Mouse (Mus musculus): ENCODE data around the gene Klrb1a. TPM values are rescaled to one million over a fixed set of nuclear protein-coding genes. Genes with fewer than 3 reads are reported as not detected.

Klrb1a gene
- polyA plus RNA-seq, 1 experiment from 2014 or later, result not detected

DNA sequence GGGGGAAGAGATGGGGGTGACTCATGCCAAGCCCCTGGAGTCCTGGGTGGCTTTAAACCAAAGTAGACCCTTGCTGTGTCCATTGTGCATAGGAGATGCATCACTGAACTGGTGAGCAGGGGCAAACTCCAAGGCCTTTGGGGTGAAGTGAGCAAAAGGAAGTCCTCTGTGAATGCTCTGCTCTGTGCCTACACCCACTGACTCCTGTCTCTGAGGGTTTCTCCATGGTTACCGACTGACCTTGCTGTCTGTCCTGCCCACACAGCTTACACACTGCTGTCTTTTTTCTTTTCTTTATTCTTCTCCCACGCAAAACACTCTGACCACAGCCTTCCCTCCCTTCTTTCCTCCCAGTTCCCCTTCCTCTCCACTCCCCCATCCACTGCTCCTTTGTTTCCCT lies 600 bp downstream of the Klrb1a start:
- H3K9me3 ChIP-seq (replicated peaks; ENCODE audit: control insufficient read depth, low read length), result no peaks in the 10 kb centered on the region
- no peak overlapping the region for H3K4me2 ChIP-seq (ENCODE audit: low read length)
- H3K4me1 ChIP-seq (ENCODE audit: control insufficient read depth, insufficient read depth, low read length), result no peaks in the 10 kb centered on the region
- no peak overlapping the region for H3K9ac ChIP-seq (ENCODE audit: low read length)
- no peaks in the 10 kb centered on the region for H3K36me3 ChIP-seq (ENCODE audit: control insufficient read depth, insufficient read depth, low read length)
- 56% methylated on average over 2 of the region's 2 CpGs for WGBS
- ATAC-seq (no peak), DNase-seq (ENCODE audit: low spot score) (no peak)
- H3K27ac ChIP-seq (ENCODE audit: low read depth, low read length), result no peak overlapping the region
- no peaks in the 10 kb centered on the region for H3K27me3 ChIP-seq (replicated peaks; ENCODE audit: control insufficient read depth, insufficient read depth, low read length)
- H3K4me3 ChIP-seq (ENCODE audit: low read depth, low read length), result no peak overlapping the region

DNA sequence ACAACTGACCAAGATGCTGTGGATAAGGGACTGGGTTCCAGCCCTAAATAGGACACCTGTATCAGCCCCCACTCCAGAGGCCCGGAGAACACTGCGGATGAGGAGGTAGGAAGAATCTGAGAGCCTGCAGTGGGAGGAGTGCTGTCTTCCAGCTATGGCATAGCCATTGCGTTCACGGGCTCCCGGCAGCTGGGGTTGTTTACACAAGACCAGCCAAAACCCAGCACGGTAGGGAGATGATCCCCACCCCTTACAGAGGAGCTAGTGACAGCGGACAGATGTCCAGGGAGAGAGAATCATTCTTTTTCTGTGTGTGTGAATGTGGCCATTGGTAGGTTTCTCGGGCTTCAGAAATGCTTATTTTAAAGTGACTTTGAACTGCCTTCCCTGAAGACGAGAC lies 17.0 kb downstream of the Klrb1a start:
- DNase-seq (ENCODE audit: low spot score), result no peak
- Histone ChIP-seq H3K4me1 (ENCODE audit: control insufficient read depth, insufficient read depth, low read length) (no peaks in the 10 kb centered on the region), H3K4me2 (ENCODE audit: low read length) (no peak overlapping the region), H3K27me3 (replicated peaks; ENCODE audit: control insufficient read depth, insufficient read depth, low read length) (no peaks in the 10 kb centered on the region), H3K27ac (ENCODE audit: low read depth, low read length) (no peak overlapping the region), H3K9me3 (replicated peaks; ENCODE audit: control insufficient read depth, low read length) (no peaks in the 10 kb centered on the region), H3K4me3 (ENCODE audit: low read depth, low read length) (no peak overlapping the region), H3K9ac (ENCODE audit: low read length) (no peak overlapping the region), H3K36me3 (ENCODE audit: control insufficient read depth, insufficient read depth, low read length) (no peaks in the 10 kb centered on the region)
- no peak for ATAC-seq
- WGBS, result 80% methylated on average over 9 of the region's 9 CpGs

DNA sequence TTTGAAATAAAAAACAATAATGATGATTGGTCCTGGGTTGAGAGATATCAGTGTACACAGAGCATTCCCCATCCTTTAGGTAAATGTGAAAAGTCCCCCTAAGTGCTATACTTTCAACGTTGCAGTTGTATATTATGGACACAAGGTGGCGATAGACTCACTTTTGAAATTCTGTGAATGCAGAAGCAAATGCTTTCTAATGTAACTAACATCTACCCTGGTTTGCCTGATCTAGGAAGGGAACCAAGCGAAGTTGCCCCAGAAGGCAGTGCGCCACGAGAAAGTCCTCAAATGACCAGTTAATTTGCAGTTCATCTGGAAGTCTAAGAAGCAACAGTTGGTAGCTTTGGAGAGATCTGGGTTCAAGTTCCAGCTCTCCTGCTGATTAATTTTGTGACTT lies 18.8 kb downstream of the Klrb1a start:
- 0 out of 2 replicates have a peak, but pooled peaks have one; percentile 20 for ATAC-seq
- WGBS, result 46% methylated on average over 5 of the region's 5 CpGs
- no peak overlapping the region for H3K4me3 ChIP-seq (ENCODE audit: low read depth, low read length)
- no peaks in the 10 kb centered on the region for H3K9me3 ChIP-seq (replicated peaks; ENCODE audit: control insufficient read depth, low read length)
- no peak overlapping the region for H3K4me2 ChIP-seq (ENCODE audit: low read length)
- DNase-seq (ENCODE audit: low spot score), result peak; percentile 63
- H3K27me3 ChIP-seq (replicated peaks; ENCODE audit: control insufficient read depth, insufficient read depth, low read length), result no peaks in the 10 kb centered on the region
- no peak overlapping the region for H3K9ac ChIP-seq (ENCODE audit: low read length)
- H3K36me3 ChIP-seq (ENCODE audit: control insufficient read depth, insufficient read depth, low read length), result no peaks in the 10 kb centered on the region
- no peaks in the 10 kb centered on the region for H3K4me1 ChIP-seq (ENCODE audit: control insufficient read depth, insufficient read depth, low read length)
- H3K27ac ChIP-seq (ENCODE audit: low read depth, low read length), result no peak overlapping the region

DNA sequence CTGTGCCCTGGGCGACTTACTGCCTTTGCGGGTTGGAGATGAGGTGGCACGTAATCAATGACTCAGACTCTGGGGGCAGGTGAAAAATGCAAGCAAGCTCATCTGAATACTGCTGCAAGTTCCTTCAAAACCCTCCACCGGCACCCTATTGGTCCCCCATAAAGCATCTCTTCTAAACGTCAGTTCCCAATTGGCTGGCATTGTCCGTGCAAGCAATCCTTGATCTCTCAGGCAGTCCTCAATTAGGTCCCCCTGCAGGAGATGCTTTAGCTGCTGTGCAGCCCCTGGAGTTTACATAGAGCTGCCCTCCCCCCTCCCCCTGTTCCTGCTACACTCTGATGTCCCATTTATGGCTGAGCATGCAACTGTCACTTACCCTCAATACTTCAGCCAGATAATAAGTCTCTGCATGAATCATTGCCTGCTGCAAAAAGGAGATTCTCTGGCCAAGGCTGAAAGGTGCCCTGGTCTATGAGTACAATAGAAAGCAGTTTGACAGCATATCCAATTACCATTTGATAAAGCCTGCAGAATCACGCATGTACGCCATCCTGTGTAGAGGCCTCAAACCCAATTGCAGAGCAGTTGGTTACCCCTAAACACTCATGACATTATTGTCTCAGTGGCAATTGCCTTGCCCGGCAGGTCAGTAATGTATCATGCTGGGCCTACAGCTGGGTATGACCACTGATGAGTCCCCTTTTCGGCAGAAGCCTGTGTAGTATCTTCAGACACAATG lies 20.7 kb downstream of the Klrb1a start:
- H3K36me3 ChIP-seq (ENCODE audit: control insufficient read depth, insufficient read depth, low read length), result no peaks in the 10 kb centered on the region
- no peak overlapping the region for H3K27ac ChIP-seq (ENCODE audit: low read depth, low read length)
- 37% methylated on average over 10 of the region's 10 CpGs for WGBS
- H3K4me1 ChIP-seq (ENCODE audit: control insufficient read depth, insufficient read depth, low read length), result no peaks in the 10 kb centered on the region
- peak; percentile 70 for ATAC-seq
- H3K4me2 ChIP-seq (ENCODE audit: low read length), result peak overlapping the region; percentile 20; the same call in 1 of the 2 replicates
- no peak overlapping the region for H3K4me3 ChIP-seq (ENCODE audit: low read depth, low read length)
- 0 out of 2 replicates have a peak overlapping the region, but pooled peaks have one; percentile 1 for H3K9ac ChIP-seq (ENCODE audit: low read length)
- peak; percentile 56 for DNase-seq (ENCODE audit: low spot score)
- H3K27me3 ChIP-seq (replicated peaks; ENCODE audit: control insufficient read depth, insufficient read depth, low read length), result peaks cover 3% of the 10 kb centered on the region; the same call in 1 of the 2 replicates
- no peaks in the 10 kb centered on the region for H3K9me3 ChIP-seq (replicated peaks; ENCODE audit: control insufficient read depth, low read length)

DNA sequence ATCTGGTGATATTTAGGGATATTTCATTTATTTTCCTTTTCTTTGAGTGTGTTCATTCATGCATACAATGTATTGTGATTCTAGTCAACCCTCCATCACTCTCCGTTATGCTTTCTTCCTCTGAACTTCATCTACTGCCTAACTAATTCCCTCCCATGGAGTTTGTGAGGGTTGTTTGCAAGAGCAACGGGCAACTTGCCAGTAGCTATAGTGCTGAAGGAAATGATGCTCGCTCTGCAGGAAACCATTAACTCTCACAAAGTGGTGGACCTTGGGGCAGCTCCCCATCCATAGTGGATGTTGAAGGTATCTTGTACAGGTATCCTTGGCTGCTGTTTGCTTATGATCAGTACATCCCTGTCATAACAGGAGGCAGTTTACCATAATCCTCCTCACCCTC lies 21.3 kb downstream of the Klrb1a start:
- Histone ChIP-seq H3K27ac (ENCODE audit: low read depth, low read length) (no peak overlapping the region), H3K4me3 (ENCODE audit: low read depth, low read length) (no peak overlapping the region), H3K4me1 (ENCODE audit: control insufficient read depth, insufficient read depth, low read length) (0 out of 2 replicates have a peak, but pooled peaks cover 3% of the 10 kb centered on the region), H3K9me3 (replicated peaks; ENCODE audit: control insufficient read depth, low read length) (no peaks in the 10 kb centered on the region), H3K4me2 (ENCODE audit: low read length) (peak overlapping the region; percentile 20; the same call in 1 of the 2 replicates), H3K27me3 (replicated peaks; ENCODE audit: control insufficient read depth, insufficient read depth, low read length) (peaks cover 3% of the 10 kb centered on the region; the same call in 1 of the 2 replicates), H3K9ac (ENCODE audit: low read length) (0 out of 2 replicates have a peak overlapping the region, but pooled peaks have one; percentile 1), H3K36me3 (ENCODE audit: control insufficient read depth, insufficient read depth, low read length) (no peaks in the 10 kb centered on the region)
- DNase-seq (ENCODE audit: low spot score) (peak; percentile 48), ATAC-seq (0 out of 2 replicates have a peak, but pooled peaks have one; percentile 4)
- 19% methylated on average over 3 of the region's 3 CpGs for WGBS

DNA sequence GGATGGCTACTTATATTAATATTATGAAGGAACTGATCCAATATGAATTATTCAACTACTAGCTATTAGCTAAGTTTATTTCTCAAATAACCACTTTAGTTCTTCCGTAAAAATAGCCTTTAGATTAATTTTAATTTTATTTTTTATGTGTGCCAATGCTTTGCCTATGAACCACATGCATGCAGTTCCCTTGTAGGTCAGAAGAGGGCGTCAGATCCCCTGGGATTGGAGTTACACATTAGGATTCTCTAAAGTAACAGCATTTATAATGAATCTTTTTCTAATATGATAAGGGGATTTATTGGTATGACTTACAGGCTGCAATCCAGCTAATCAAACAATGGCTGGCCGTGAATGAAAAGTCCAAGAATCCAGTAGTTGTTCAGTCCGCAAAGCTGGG lies 23.8 kb downstream of the Klrb1a start:
- H3K4me3 ChIP-seq (ENCODE audit: low read depth, low read length), result no peak overlapping the region
- no peak overlapping the region for H3K27ac ChIP-seq (ENCODE audit: low read depth, low read length)
- no peaks in the 10 kb centered on the region for H3K9me3 ChIP-seq (replicated peaks; ENCODE audit: control insufficient read depth, low read length)
- H3K36me3 ChIP-seq (ENCODE audit: control insufficient read depth, insufficient read depth, low read length), result no peaks in the 10 kb centered on the region
- H3K27me3 ChIP-seq (replicated peaks; ENCODE audit: control insufficient read depth, insufficient read depth, low read length), result peaks cover 3% of the 10 kb centered on the region; the same call in 1 of the 2 replicates
- ATAC-seq (no peak), DNase-seq (ENCODE audit: low spot score) (no peak)
- 67% methylated on average over 4 of the region's 4 CpGs for WGBS
- no peak overlapping the region for H3K4me2 ChIP-seq (ENCODE audit: low read length)
- 0 out of 2 replicates have a peak, but pooled peaks cover 3% of the 10 kb centered on the region for H3K4me1 ChIP-seq (ENCODE audit: control insufficient read depth, insufficient read depth, low read length)
- no peak overlapping the region for H3K9ac ChIP-seq (ENCODE audit: low read length)

DNA sequence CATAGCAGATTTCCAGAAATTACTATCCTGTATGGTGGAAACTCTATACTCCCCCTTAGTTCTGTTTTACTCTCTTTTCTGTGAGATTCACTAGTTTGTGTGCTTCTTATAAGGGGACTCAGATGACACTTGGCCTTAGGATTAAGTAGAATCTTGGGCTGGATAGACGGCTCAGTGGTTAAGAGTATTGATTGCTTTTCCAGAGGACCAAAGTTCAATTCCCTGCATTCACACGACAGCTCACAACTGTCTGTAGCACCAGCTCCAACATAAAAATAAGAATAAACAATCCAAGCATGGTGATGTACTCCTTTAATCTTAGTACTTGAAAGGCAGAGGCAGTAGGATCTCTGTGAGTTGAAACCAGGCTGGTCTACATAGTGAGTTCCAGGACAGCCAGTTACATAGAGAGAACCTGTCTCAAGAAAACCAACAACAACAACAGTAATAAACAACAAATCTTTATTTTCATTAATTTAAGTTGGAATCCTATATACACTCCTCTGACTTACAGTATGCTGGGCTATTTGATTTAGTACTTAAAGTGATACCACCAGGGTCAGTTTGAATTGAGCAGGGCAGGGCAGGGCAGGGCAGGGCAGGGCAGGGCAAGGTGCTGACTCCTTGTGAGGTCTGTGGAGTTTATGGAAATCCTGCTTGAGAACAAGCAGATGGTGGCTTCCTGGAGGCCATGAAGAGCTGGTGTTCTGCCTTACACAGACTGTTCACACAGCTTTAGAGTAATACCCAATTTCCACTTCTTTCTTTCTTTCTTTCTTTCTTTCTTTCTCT lies 24.9 kb downstream of the Klrb1a start:
- no peak overlapping the region for H3K27ac ChIP-seq (ENCODE audit: low read depth, low read length)
- H3K36me3 ChIP-seq (ENCODE audit: control insufficient read depth, insufficient read depth, low read length), result no peaks in the 10 kb centered on the region
- ATAC-seq, result no peak
- peaks cover 3% of the 10 kb centered on the region; the same call in 1 of the 2 replicates for H3K27me3 ChIP-seq (replicated peaks; ENCODE audit: control insufficient read depth, insufficient read depth, low read length)
- no peaks in the 10 kb centered on the region for H3K9me3 ChIP-seq (replicated peaks; ENCODE audit: control insufficient read depth, low read length)
- no peak for DNase-seq (ENCODE audit: low spot score)
- no peak overlapping the region for H3K9ac ChIP-seq (ENCODE audit: low read length)
- no peak overlapping the region for H3K4me3 ChIP-seq (ENCODE audit: low read depth, low read length)
- 71% methylated on average over 2 of the region's 2 CpGs for WGBS
- no peak overlapping the region for H3K4me2 ChIP-seq (ENCODE audit: low read length)
- 0 out of 2 replicates have a peak, but pooled peaks cover 3% of the 10 kb centered on the region for H3K4me1 ChIP-seq (ENCODE audit: control insufficient read depth, insufficient read depth, low read length)

DNA sequence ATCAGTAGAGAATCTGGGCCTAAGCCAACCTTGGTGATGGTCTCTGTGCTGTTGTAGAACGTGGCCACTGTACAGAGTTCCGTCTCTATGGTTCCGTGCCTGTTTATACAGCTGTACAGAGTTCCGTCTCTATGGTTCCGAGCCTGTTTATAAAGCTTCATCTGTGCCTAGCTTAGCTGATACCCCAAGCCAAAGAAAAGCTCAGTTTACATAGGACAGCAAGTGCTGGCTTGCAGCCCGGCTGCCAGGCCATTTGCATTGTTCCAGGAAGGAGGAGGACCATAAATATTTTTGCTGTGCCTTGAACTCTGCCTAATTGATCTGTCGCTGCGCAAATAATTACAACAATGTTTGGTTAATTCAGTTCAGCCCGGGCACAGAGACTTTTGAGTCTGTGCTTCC lies 26.2 kb downstream of the Klrb1a start:
- 0 out of 2 replicates have a peak overlapping the region, but pooled peaks have one; percentile 33 for H3K9ac ChIP-seq (ENCODE audit: low read length)
- ATAC-seq, result peak; percentile 95
- H3K27me3 ChIP-seq (replicated peaks; ENCODE audit: control insufficient read depth, insufficient read depth, low read length), result peaks cover 3% of the 10 kb centered on the region; the same call in 1 of the 2 replicates
- 11% methylated on average over 9 of the region's 9 CpGs for WGBS
- no peak overlapping the region for H3K27ac ChIP-seq (ENCODE audit: low read depth, low read length)
- peak; percentile 85 for DNase-seq (ENCODE audit: low spot score)
- H3K4me3 ChIP-seq (ENCODE audit: low read depth, low read length), result peak overlapping the region; percentile 6; the same call in 1 of the 2 replicates
- no peaks in the 10 kb centered on the region for H3K9me3 ChIP-seq (replicated peaks; ENCODE audit: control insufficient read depth, low read length)
- H3K4me2 ChIP-seq (ENCODE audit: low read length), result peak overlapping the region; percentile 41; the same call in 1 of the 2 replicates
- H3K4me1 ChIP-seq (ENCODE audit: control insufficient read depth, insufficient read depth, low read length), result 0 out of 2 replicates have a peak, but pooled peaks cover 3% of the 10 kb centered on the region
- no peaks in the 10 kb centered on the region for H3K36me3 ChIP-seq (ENCODE audit: control insufficient read depth, insufficient read depth, low read length)
